Mouse (Mus musculus): ENCODE measurements around the gene Supt16. TPM values are rescaled to one million over a fixed set of nuclear protein-coding genes. Genes with fewer than 3 reads are reported as not detected.
A peak's percentile ranks its signal among the peaks of the same experiment; 100 is the strongest.

Gene Supt16
- polyA plus RNA-seq, 1 experiment: 8.7 TPM

- 18% methylated on average over 5 of the region's 5 CpGs for WGBS
- no peak overlapping the region for H3K27ac ChIP-seq (ENCODE audit: insufficient read depth, low read length)
- no peaks in the 10 kb centered on the region for H3K27me3 ChIP-seq (ENCODE audit: control insufficient read depth, insufficient read depth, low read length)
- TF ChIP-seq CTCF (IDR thresholded peaks at IDR 0.05; ENCODE audit: extremely low read depth, insufficient read depth, insufficient read length, insufficient replicate concordance): no peak
- TF ChIP-seq POLR2A (IDR thresholded peaks at IDR 0.05; ENCODE audit: low read depth, low read length): no peak
- DNase-seq (ENCODE audit: low read depth in 1 of 2, low spot score in 2 of 2): no peak
- H3K4me1 ChIP-seq (ENCODE audit: control insufficient read depth, insufficient read depth, insufficient read length): peaks cover 4% of the 10 kb centered on the region; the same call in 1 of the 2 replicates
- H3K36me3 ChIP-seq (ENCODE audit: control insufficient read depth, insufficient read depth, low read length): no peaks in the 10 kb centered on the region
- no peak overlapping the region for H3K4me3 ChIP-seq (ENCODE audit: extremely low read depth, insufficient read depth, insufficient read length)
These were observed 63.6 kb downstream of the Supt16 start for GRCm38 (mm10) chr14:52133584-52133983.

GRCm38 (mm10) chr14:52124636-52125035 lies 72.6 kb downstream of the Supt16 start:
- Histone ChIP-seq H3K4me1 (ENCODE audit: control insufficient read depth, insufficient read depth, insufficient read length) (no peaks in the 10 kb centered on the region), H3K36me3 (ENCODE audit: control insufficient read depth, insufficient read depth, low read length) (no peaks in the 10 kb centered on the region), H3K4me3 (ENCODE audit: extremely low read depth, insufficient read depth, insufficient read length) (no peak overlapping the region), H3K27ac (ENCODE audit: insufficient read depth, low read length) (no peak overlapping the region), H3K27me3 (ENCODE audit: control insufficient read depth, insufficient read depth, low read length) (no peaks in the 10 kb centered on the region)
- no peak for DNase-seq (ENCODE audit: low read depth in 1 of 2, low spot score in 2 of 2)
- no peak for TF ChIP-seq POLR2A (IDR thresholded peaks at IDR 0.05; ENCODE audit: low read depth, low read length)
- no peak for TF ChIP-seq CTCF (IDR thresholded peaks at IDR 0.05; ENCODE audit: extremely low read depth, insufficient read depth, insufficient read length, insufficient replicate concordance)
- 96% methylated on average over 3 of the region's 3 CpGs for WGBS

- WGBS: 23% methylated on average over 4 of the region's 4 CpGs
- Histone ChIP-seq H3K4me3 (ENCODE audit: extremely low read depth, insufficient read depth, insufficient read length) (no peak overlapping the region), H3K4me1 (ENCODE audit: control insufficient read depth, insufficient read depth, insufficient read length) (no peaks in the 10 kb centered on the region), H3K36me3 (ENCODE audit: control insufficient read depth, insufficient read depth, low read length) (no peaks in the 10 kb centered on the region), H3K27ac (ENCODE audit: insufficient read depth, low read length) (no peak overlapping the region), H3K27me3 (ENCODE audit: control insufficient read depth, insufficient read depth, low read length) (no peaks in the 10 kb centered on the region)
- peak; percentile 61 to 70 for DNase-seq (ENCODE audit: low read depth in 1 of 2, low spot score in 2 of 2)
- TF ChIP-seq POLR2A (IDR thresholded peaks at IDR 0.05; ENCODE audit: low read depth, low read length) (no peak), CTCF (IDR thresholded peaks at IDR 0.05; ENCODE audit: extremely low read depth, insufficient read depth, insufficient read length, insufficient replicate concordance) (peak; percentile 63; the same call in 1 of the 2 replicates)
These were observed 73.3 kb downstream of the Supt16 start for GRCm38 (mm10) chr14:52123918-52124317.

GRCm38 (mm10) chr14:52120169-52120568 lies 77.0 kb downstream of the Supt16 start:
- H3K27ac ChIP-seq (ENCODE audit: insufficient read depth, low read length): no peak overlapping the region
- H3K4me3 ChIP-seq (ENCODE audit: extremely low read depth, insufficient read depth, insufficient read length): no peak overlapping the region
- no peaks in the 10 kb centered on the region for H3K4me1 ChIP-seq (ENCODE audit: control insufficient read depth, insufficient read depth, insufficient read length)
- H3K27me3 ChIP-seq (ENCODE audit: control insufficient read depth, insufficient read depth, low read length): no peaks in the 10 kb centered on the region
- no peaks in the 10 kb centered on the region for H3K36me3 ChIP-seq (ENCODE audit: control insufficient read depth, insufficient read depth, low read length)
- TF ChIP-seq POLR2A (IDR thresholded peaks at IDR 0.05; ENCODE audit: low read depth, low read length) (no peak), CTCF (IDR thresholded peaks at IDR 0.05; ENCODE audit: extremely low read depth, insufficient read depth, insufficient read length, insufficient replicate concordance) (no peak)
- 25% methylated on average over 7 of the region's 7 CpGs for whole genome bisulfite sequencing
- DNase-seq (ENCODE audit: low read depth in 1 of 2, low spot score in 2 of 2): no peak

DNA sequence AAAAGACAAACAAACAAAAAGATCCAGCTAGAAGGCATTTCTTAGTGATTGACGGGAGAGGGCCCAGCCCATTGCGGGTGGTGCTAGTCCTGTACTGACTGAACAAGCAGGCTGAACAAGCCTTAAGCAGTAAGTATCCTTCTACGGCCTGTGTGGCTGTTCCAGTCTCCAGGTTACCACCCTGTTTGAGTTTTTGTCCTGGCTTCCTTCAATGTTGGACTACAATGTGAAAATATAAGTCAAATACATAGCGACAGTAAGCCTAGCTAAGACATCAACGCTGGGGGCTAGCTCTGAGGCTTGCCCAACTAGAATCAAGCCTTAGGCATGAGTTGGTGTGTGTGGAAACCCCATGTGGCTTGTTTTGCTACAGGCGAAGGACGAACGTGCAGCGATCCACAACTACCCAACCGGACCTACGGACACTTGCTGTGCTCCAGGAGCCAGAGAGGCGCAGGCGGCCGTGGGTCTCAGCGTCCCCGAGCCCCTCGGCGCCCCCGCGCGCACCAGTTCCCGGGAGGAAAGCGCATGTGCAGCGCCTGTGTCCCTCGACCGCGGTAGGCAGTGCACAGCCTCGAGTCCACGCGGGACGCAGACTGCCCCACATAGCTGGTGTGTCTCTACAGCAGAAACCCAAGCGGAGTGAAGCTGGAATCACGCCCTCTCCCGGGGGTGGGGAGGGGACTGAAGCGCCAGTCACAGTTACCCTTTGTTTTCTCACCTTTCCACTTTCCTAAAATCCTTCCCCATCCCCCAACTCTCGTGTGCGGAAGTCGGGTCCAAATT lies 78.2 kb downstream of the Supt16 start:
- DNase-seq (ENCODE audit: low read depth in 1 of 2, low spot score in 2 of 2): peak in 1 of 2 experiments; percentile 18
- H3K27me3 ChIP-seq (ENCODE audit: control insufficient read depth, insufficient read depth, low read length): no peaks in the 10 kb centered on the region
- H3K4me1 ChIP-seq (ENCODE audit: control insufficient read depth, insufficient read depth, insufficient read length): no peaks in the 10 kb centered on the region
- H3K27ac ChIP-seq (ENCODE audit: insufficient read depth, low read length): no peak overlapping the region
- WGBS: 6% methylated on average over 38 of the region's 38 CpGs
- peak overlapping the region; percentile 55 for H3K4me3 ChIP-seq (ENCODE audit: extremely low read depth, insufficient read depth, insufficient read length)
- H3K36me3 ChIP-seq (ENCODE audit: control insufficient read depth, insufficient read depth, low read length): no peaks in the 10 kb centered on the region
- TF ChIP-seq CTCF (IDR thresholded peaks at IDR 0.05; ENCODE audit: extremely low read depth, insufficient read depth, insufficient read length, insufficient replicate concordance) (no peak), POLR2A (IDR thresholded peaks at IDR 0.05; ENCODE audit: low read depth, low read length) (no peak)

DNA sequence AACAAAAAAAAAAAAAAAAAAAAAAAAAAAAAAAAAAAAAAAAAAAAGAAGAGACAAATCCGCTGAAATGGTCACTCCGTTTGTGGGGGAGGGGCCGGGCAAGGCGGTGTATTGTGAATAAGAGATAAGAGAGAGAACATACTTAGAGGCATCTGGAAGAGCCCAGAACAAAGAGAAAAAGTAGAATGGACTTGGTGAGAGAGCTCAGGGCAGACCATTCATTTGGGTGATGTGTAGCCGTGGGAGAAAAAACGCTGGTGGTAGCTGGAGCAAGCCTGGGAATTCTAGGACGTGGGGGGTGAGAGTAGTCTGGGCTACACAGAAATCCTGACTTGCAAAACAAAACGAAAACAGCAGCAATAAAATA lies 78.8 kb downstream of the Supt16 start:
- no peak overlapping the region for H3K27ac ChIP-seq (ENCODE audit: insufficient read depth, low read length)
- DNase-seq (ENCODE audit: low read depth in 1 of 2, low spot score in 2 of 2): no peak
- H3K4me1 ChIP-seq (ENCODE audit: control insufficient read depth, insufficient read depth, insufficient read length): no peaks in the 10 kb centered on the region
- no peaks in the 10 kb centered on the region for H3K36me3 ChIP-seq (ENCODE audit: control insufficient read depth, insufficient read depth, low read length)
- WGBS: 59% methylated on average over 8 of the region's 8 CpGs
- TF ChIP-seq CTCF (IDR thresholded peaks at IDR 0.05; ENCODE audit: extremely low read depth, insufficient read depth, insufficient read length, insufficient replicate concordance): no peak
- no peak for TF ChIP-seq POLR2A (IDR thresholded peaks at IDR 0.05; ENCODE audit: low read depth, low read length)
- H3K4me3 ChIP-seq (ENCODE audit: extremely low read depth, insufficient read depth, insufficient read length): no peak overlapping the region
- H3K27me3 ChIP-seq (ENCODE audit: control insufficient read depth, insufficient read depth, low read length): no peaks in the 10 kb centered on the region

DNA sequence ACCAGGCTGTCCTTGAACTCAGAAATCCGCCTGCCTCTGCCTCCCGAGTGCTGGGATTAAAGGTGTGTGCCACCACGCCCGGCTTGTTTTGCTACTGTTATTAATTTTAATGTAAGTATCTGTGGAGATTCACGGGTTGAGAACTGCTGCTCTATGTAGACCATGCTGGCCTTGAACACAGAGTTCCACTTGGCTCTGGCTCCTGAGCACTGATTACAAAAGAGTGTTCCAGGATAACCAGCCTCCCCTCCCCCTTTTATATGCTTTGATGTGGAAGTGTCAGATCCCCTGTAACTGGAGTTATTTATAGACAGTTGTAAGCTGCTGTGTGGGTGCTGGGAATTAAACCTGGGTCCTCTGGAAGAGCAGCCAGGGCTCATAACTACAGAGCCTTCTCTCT lies 80.0 kb downstream of the Supt16 start:
- TF ChIP-seq CTCF (IDR thresholded peaks at IDR 0.05; ENCODE audit: extremely low read depth, insufficient read depth, insufficient read length, insufficient replicate concordance) (no peak), POLR2A (IDR thresholded peaks at IDR 0.05; ENCODE audit: low read depth, low read length) (no peak)
- DNase-seq (ENCODE audit: low read depth in 1 of 2, low spot score in 2 of 2): no peak
- Histone ChIP-seq H3K27me3 (ENCODE audit: control insufficient read depth, insufficient read depth, low read length) (no peaks in the 10 kb centered on the region), H3K4me3 (ENCODE audit: extremely low read depth, insufficient read depth, insufficient read length) (no peak overlapping the region), H3K27ac (ENCODE audit: insufficient read depth, low read length) (no peak overlapping the region), H3K4me1 (ENCODE audit: control insufficient read depth, insufficient read depth, insufficient read length) (no peaks in the 10 kb centered on the region), H3K36me3 (ENCODE audit: control insufficient read depth, insufficient read depth, low read length) (no peaks in the 10 kb centered on the region)
- WGBS: 95% methylated on average over 5 of the region's 5 CpGs
